Mouse (Mus musculus) myocyte (in vitro differentiated cells): ENCODE data around the gene Nr1h2.

Experiments used
- CEBPB ChIP-seq: IDR thresholded peaks from 2 replicates; pipeline ENCODE4 v1.6.1; 2011; ENCODE audit warnings: mild to moderate bottlenecking, moderate library complexity; ENCODE audit not compliant: poor library complexity, insufficient read depth, severe bottlenecking
- E2F4 ChIP-seq: IDR thresholded peaks from one replicate; pipeline ENCODE4 v1.6.1; 2011; ENCODE audit warnings: mild to moderate bottlenecking, control low read depth, moderate library complexity; ENCODE audit not compliant: insufficient read depth
- MAX ChIP-seq: IDR thresholded peaks from one replicate; pipeline ENCODE4 v1.6.1; 2011; ENCODE audit warnings: low read depth, mild to moderate bottlenecking, control low read depth
- MYOD1 ChIP-seq, 3 experiments: IDR thresholded peaks; one replicate each; pipeline ENCODE4 v1.6.1; 2011; ENCODE audit warnings: control low read depth in 2 of 3, low read depth in 2 of 3, mild to moderate bottlenecking in 2 of 3, moderate library complexity in 1 of 3; ENCODE audit not compliant: insufficient read length in 2 of 3, control insufficient read depth in 1 of 3
- MYOG ChIP-seq, 3 experiments: IDR thresholded peaks; one replicate each; pipeline ENCODE4 v1.6.1; 2011; ENCODE audit warnings: control low read depth in 2 of 3, low read depth in 2 of 3, mild to moderate bottlenecking in 2 of 3; ENCODE audit not compliant: insufficient read length in 2 of 3, control insufficient read depth in 1 of 3, insufficient read depth in 1 of 3
- POLR2A ChIP-seq: IDR thresholded peaks from one replicate; pipeline ENCODE4 v1.6.1; 2011; ENCODE audit warnings: low read depth, mild to moderate bottlenecking, control low read depth, moderate library complexity; ENCODE audit not compliant: insufficient read length
- POLR2AphosphoS2 ChIP-seq: IDR thresholded peaks from one replicate; pipeline ENCODE4 v1.6.1; 2011; ENCODE audit warnings: low read depth, control low read depth; ENCODE audit not compliant: insufficient read length
- REST ChIP-seq: IDR thresholded peaks from one replicate; pipeline ENCODE4 v1.6.1; 2011; ENCODE audit warnings: mild to moderate bottlenecking, control low read depth, moderate library complexity; ENCODE audit not compliant: insufficient read depth, insufficient read length
- SRF ChIP-seq: IDR thresholded peaks from one replicate; pipeline ENCODE4 v1.6.1; 2011; ENCODE audit warnings: low read depth; ENCODE audit not compliant: control insufficient read depth, insufficient read length
- TCF12 ChIP-seq: IDR thresholded peaks from one replicate; pipeline ENCODE4 v1.6.1; 2011; ENCODE audit warnings: mild to moderate bottlenecking, control low read depth; ENCODE audit not compliant: poor library complexity, insufficient read depth, severe bottlenecking
- TCF3 ChIP-seq: IDR thresholded peaks from one replicate; pipeline ENCODE4 v1.6.1; 2011; ENCODE audit warnings: low read depth, control low read depth; ENCODE audit not compliant: insufficient read length
- USF1 ChIP-seq: IDR thresholded peaks from one replicate; pipeline ENCODE4 v1.6.1; 2011; ENCODE audit warnings: low read depth, mild to moderate bottlenecking, control low read depth, moderate library complexity

GRCm38 (mm10) chr7:44557629-44558028 lies 3.9 kb upstream of the Nr1h2 start:
- no peak for TF ChIP-seq E2F4
- TF ChIP-seq MAX: no peak
- no peak for TF ChIP-seq USF1
- no peak for TF ChIP-seq POLR2A
- TF ChIP-seq TCF12: no peak
- no peak for TF ChIP-seq CEBPB
- no peak for TF ChIP-seq POLR2AphosphoS2
- no peak for TF ChIP-seq MYOG (IDR thresholded peaks at IDR 0.05; ENCODE audit: control insufficient read depth in 1 of 3, insufficient read depth in 1 of 3, insufficient read length in 2 of 3, low read depth in 2 of 3)
- no peak for TF ChIP-seq MYOD1 (IDR thresholded peaks at IDR 0.05; ENCODE audit: control insufficient read depth in 1 of 3, insufficient read length in 2 of 3, low read depth in 2 of 3)
- TF ChIP-seq SRF: no peak
- no peak for TF ChIP-seq TCF3
- no peak for TF ChIP-seq REST
